Comparison of ENCODE assay signal across 8 mouse cellular contexts in genomic region chr6:149101076-149101942, GRCm38 (mm10). TPM values are rescaled to one million over a fixed set of nuclear protein-coding genes. Genes with fewer than 3 reads are reported as not detected.
DNase-seq lines count a peak whose midpoint lies in the region; ATAC-seq lines count a peak whose summit lies in the region.

Gene Dennd5b (minus strand): TSS chr6:149101680.

- peak within 1 kb of the TSS; percentile 89 for H3K4me3 ChIP-seq in embryonic facial prominence, embryonic 14.5 days (ENCODE audit: low read depth, low read length)
- peak within 1 kb of the TSS; percentile 70 for H3K4me3 ChIP-seq in heart, embryonic 11.5 days (ENCODE audit: low read depth, low read length)
- peak within 1 kb of the TSS; percentile 84 for H3K4me3 ChIP-seq in kidney, embryonic 15.5 days (replicated peaks)
- peak within 1 kb of the TSS; percentile 88 for H3K4me3 ChIP-seq in limb, embryonic 15.5 days
- peak within 1 kb of the TSS; percentile 94 for H3K4me3 ChIP-seq in midbrain, embryonic 16.5 days (ENCODE audit: low read depth, low read length)

- peak; percentile 68 to 76 for DNase-seq in spleen, adult 18-20 months
- no peak for DNase-seq in spleen, adult 12 weeks (ENCODE audit: low spot score)
- peak; percentile 88 for DNase-seq in embryonic facial prominence, embryonic 14.5 days (ENCODE audit: low spot score)
- DNase-seq in splenic B cell, adult 2 months (ENCODE audit: low read depth, low spot score), result peak; percentile 73

- H3K36me3 ChIP-seq in embryonic facial prominence, embryonic 14.5 days (ENCODE audit: control insufficient read depth, insufficient read depth, low read length), result no peaks in the 10 kb centered on the region
- H3K36me3 ChIP-seq in heart, embryonic 11.5 days (ENCODE audit: control insufficient read depth, insufficient read depth, low read length), result no peaks in the 10 kb centered on the region
- H3K36me3 ChIP-seq in kidney, embryonic 15.5 days, result no peaks in the 10 kb centered on the region
- H3K36me3 ChIP-seq in limb, embryonic 15.5 days, result no peaks in the 10 kb centered on the region
- H3K36me3 ChIP-seq in midbrain, embryonic 16.5 days (ENCODE audit: control insufficient read depth, insufficient read depth, low read length), result no peaks in the 10 kb centered on the region
- H3K36me3 ChIP-seq in splenic B cell, adult 2 months (ENCODE audit: control insufficient read depth, insufficient read depth, low read length, poor library complexity, severe bottlenecking), result no peaks in the 10 kb centered on the region

- H3K9ac ChIP-seq in embryonic facial prominence, embryonic 14.5 days (ENCODE audit: low read depth, low read length), result peak within 1 kb of the TSS; percentile 94
- H3K9ac ChIP-seq in heart, embryonic 11.5 days (ENCODE audit: low read depth, low read length), result peak within 1 kb of the TSS; percentile 85
- peak within 1 kb of the TSS; percentile 89 for H3K9ac ChIP-seq in kidney, embryonic 15.5 days
- peak within 1 kb of the TSS; percentile 66 for H3K9ac ChIP-seq in limb, embryonic 15.5 days
- peak within 1 kb of the TSS; percentile 96 for H3K9ac ChIP-seq in midbrain, embryonic 16.5 days (ENCODE audit: low read depth, low read length)

- peak within 1 kb of the TSS; percentile 81 for H3K4me2 ChIP-seq in embryonic facial prominence, embryonic 14.5 days (ENCODE audit: low read depth, low read length)
- H3K4me2 ChIP-seq in heart, embryonic 11.5 days, result peak within 1 kb of the TSS; percentile 80
- peak within 1 kb of the TSS; percentile 84 for H3K4me2 ChIP-seq in kidney, embryonic 15.5 days
- H3K4me2 ChIP-seq in limb, embryonic 15.5 days, result peak within 1 kb of the TSS; percentile 84
- peak within 1 kb of the TSS; percentile 62 for H3K4me2 ChIP-seq in midbrain, embryonic 16.5 days (ENCODE audit: low read length)

- peak within 1 kb of the TSS; percentile 95 for H3K27ac ChIP-seq in embryonic facial prominence, embryonic 14.5 days (replicated peaks; ENCODE audit: low read depth, low read length)
- peak within 1 kb of the TSS; percentile 85 for H3K27ac ChIP-seq in heart, embryonic 11.5 days (ENCODE audit: low read depth, low read length)
- peak within 1 kb of the TSS; percentile 96 for H3K27ac ChIP-seq in kidney, embryonic 15.5 days
- peak within 1 kb of the TSS; percentile 89 for H3K27ac ChIP-seq in limb, embryonic 15.5 days
- peak within 1 kb of the TSS; percentile 97 for H3K27ac ChIP-seq in midbrain, embryonic 16.5 days (ENCODE audit: low read length)

- H3K4me1 ChIP-seq in embryonic facial prominence, embryonic 14.5 days (ENCODE audit: control insufficient read depth, insufficient read depth, low read length), result no peaks in the 10 kb centered on the region
- no peaks in the 10 kb centered on the region for H3K4me1 ChIP-seq in heart, embryonic 11.5 days (ENCODE audit: control insufficient read depth, insufficient read depth, low read length)
- H3K4me1 ChIP-seq in kidney, embryonic 15.5 days, result peaks cover 4% of the 10 kb centered on the region; the same call in 1 of the 2 replicates
- 0 out of 2 replicates have a peak, but pooled peaks cover 3% of the 10 kb centered on the region for H3K4me1 ChIP-seq in limb, embryonic 15.5 days
- H3K4me1 ChIP-seq in midbrain, embryonic 16.5 days (ENCODE audit: control insufficient read depth, insufficient read depth, low read length), result peaks cover 10% of the 10 kb centered on the region

- H3K27me3 ChIP-seq in embryonic facial prominence, embryonic 14.5 days (replicated peaks; ENCODE audit: control insufficient read depth, insufficient read depth, low read length), result no peaks in the 10 kb centered on the region
- H3K27me3 ChIP-seq in heart, embryonic 11.5 days (ENCODE audit: control insufficient read depth, insufficient read depth, low read length), result no peaks in the 10 kb centered on the region
- 0 out of 2 replicates have a peak, but pooled peaks cover 4% of the 10 kb centered on the region for H3K27me3 ChIP-seq in kidney, embryonic 15.5 days
- H3K27me3 ChIP-seq in limb, embryonic 15.5 days, result no peaks in the 10 kb centered on the region
- no peaks in the 10 kb centered on the region for H3K27me3 ChIP-seq in midbrain, embryonic 16.5 days (ENCODE audit: control insufficient read depth, insufficient read depth, low read depth, low read length)
- H3K27me3 ChIP-seq in splenic B cell, adult 2 months (ENCODE audit: control insufficient read depth, insufficient read depth, low read length, poor library complexity, severe bottlenecking), result no peaks in the 10 kb centered on the region

- no peaks in the 10 kb centered on the region for H3K9me3 ChIP-seq in embryonic facial prominence, embryonic 14.5 days (ENCODE audit: control insufficient read depth, low read length)
- no peaks in the 10 kb centered on the region for H3K9me3 ChIP-seq in heart, embryonic 11.5 days (replicated peaks; ENCODE audit: control insufficient read depth, low read length)
- H3K9me3 ChIP-seq in kidney, embryonic 15.5 days (replicated peaks), result no peaks in the 10 kb centered on the region
- no peaks in the 10 kb centered on the region for H3K9me3 ChIP-seq in limb, embryonic 15.5 days
- H3K9me3 ChIP-seq in midbrain, embryonic 16.5 days (replicated peaks; ENCODE audit: control insufficient read depth, low read length, poor library complexity, severe bottlenecking), result no peaks in the 10 kb centered on the region

- peak; percentile 93 for ATAC-seq in embryonic facial prominence, embryonic 14.5 days (ENCODE audit: low read depth)
- peak; percentile 90 for ATAC-seq in heart, embryonic 11.5 days (replicated peaks; ENCODE audit: insufficient number of reproducible peaks, low FRiP score, low TSS enrichment)
- peak; percentile 96 for ATAC-seq in kidney, embryonic 15.5 days (replicated peaks; ENCODE audit: low FRiP score)
- peak; percentile 88 for ATAC-seq in limb, embryonic 15.5 days (ENCODE audit: insufficient number of reproducible peaks, low FRiP score, low TSS enrichment, low read depth)
- ATAC-seq in midbrain, embryonic 16.5 days, result peak; percentile 96

- under 1% methylated on average over 57 of the region's 124 CpGs for WGBS in embryonic facial prominence, embryonic 14.5 days
- WGBS in heart, embryonic 11.5 days (ENCODE audit: insufficient replicate concordance), result under 1% methylated on average over 112 of the region's 124 CpGs
- 1% methylated on average over 111 of the region's 124 CpGs for WGBS in kidney, embryonic 15.5 days
- WGBS in limb, embryonic 15.5 days, result under 1% methylated on average over 117 of the region's 124 CpGs
- under 1% methylated on average over 116 of the region's 124 CpGs for WGBS in midbrain, embryonic 16.5 days

RNA-seq across cellular contexts. Expression of gene Dennd5b, which starts in this region (rescaled TPM):
- 4.8 and 5.7 TPM in 2 replicates for polyA plus RNA-seq in embryonic facial prominence, embryonic 14.5 days (2014; fragmentation: Nextera tagmentation; extraction: Ambion mirVana)
- 8.4 and 11.1 TPM in 2 replicates for polyA plus RNA-seq in heart, embryonic 11.5 days (2014; fragmentation: Nextera tagmentation; extraction: Ambion mirVana)
- polyA plus RNA-seq in kidney, embryonic 15.5 days (2015; fragmentation: Nextera tagmentation; extraction: Ambion mirVana), result 9.1 and 9.6 TPM in 2 replicates
- 3.4 TPM in 2 replicates for polyA plus RNA-seq in limb, embryonic 15.5 days (2015; fragmentation: Nextera tagmentation; extraction: Ambion mirVana)
- 14.2 and 15.1 TPM in 2 replicates for polyA plus RNA-seq in midbrain, embryonic 16.5 days (2015; fragmentation: Nextera tagmentation; extraction: Ambion mirVana)
